23 mouse cellular contexts compared by ENCODE assay signal in the genomic region with DNA sequence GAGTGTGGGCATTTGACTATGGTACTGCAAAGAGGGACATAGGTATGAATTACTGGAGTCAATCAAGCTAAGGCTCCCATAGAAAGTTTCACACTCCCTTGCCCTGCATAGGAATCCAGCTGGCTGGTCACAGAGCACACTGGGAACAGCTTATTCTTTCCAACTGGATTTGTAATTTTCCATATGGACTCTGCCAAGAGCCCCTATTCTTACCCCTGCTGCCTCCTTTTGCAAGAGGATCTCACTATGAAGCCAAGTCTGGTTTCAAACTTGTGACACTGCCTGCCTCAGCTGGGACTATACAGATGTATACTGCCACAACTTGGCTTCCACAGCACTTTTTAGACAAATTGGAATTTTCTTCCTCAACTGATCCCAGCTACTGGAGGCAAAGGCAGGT. TPM values are rescaled to one million over a fixed set of nuclear protein-coding genes. Genes with fewer than 3 reads are reported as not detected.
DNase-seq lines count a peak whose midpoint lies in the region; ATAC-seq and TF ChIP-seq lines count a peak whose summit lies in the region.
"Had no signal": no experiment of that assay in that cellular context is flagged by ENCODE, and none has a peak within 500 bp of the region (broad histone marks: within the 10 kb centered on the region; RNA-seq: fewer than 3 reads in every experiment).

No protein-coding gene starts in this region.

- no peak overlapping the region for H3K4me3 ChIP-seq in lung, embryonic 16.5 days (ENCODE audit: low read length)
- H3K4me3 ChIP-seq in lung, adult 2 months (replicated peaks; ENCODE audit: extremely low read depth, low read depth, low read length), result no peak overlapping the region
- no peak overlapping the region for H3K4me3 ChIP-seq in intestine, embryonic 16.5 days (ENCODE audit: low read length)
- H3K4me3 ChIP-seq: forebrain, embryonic 10.5 days; heart, embryonic 15.5 days; hindbrain, embryonic 10.5 days; intestine, embryonic 15.5 days; liver, embryonic 15.5 days; midbrain, embryonic 12.5 days had no signal

- H3K27me3 ChIP-seq in lung, embryonic 16.5 days (ENCODE audit: control insufficient read depth, insufficient read depth, low read depth, low read length), result no peaks in the 10 kb centered on the region
- H3K27me3 ChIP-seq in intestine, embryonic 16.5 days (replicated peaks; ENCODE audit: control insufficient read depth, insufficient read depth, low read length), result no peaks in the 10 kb centered on the region
- H3K27me3 ChIP-seq: heart, embryonic 15.5 days; intestine, embryonic 15.5 days; liver, embryonic 15.5 days; midbrain, embryonic 12.5 days had no signal

- no peak for TF ChIP-seq POLR2A in lung, adult 2 months (IDR thresholded peaks at IDR 0.05; ENCODE audit: borderline replicate concordance, extremely low read depth, low read depth, low read length)

- peak; percentile 76; the same call in 1 of the 2 replicates for ATAC-seq in lung, embryonic 16.5 days (ENCODE audit: low read depth)
- ATAC-seq in intestine, embryonic 16.5 days, result no peak
- ATAC-seq: forebrain, embryonic 16.5 days; hindbrain, embryonic 16.5 days; intestine, embryonic 15.5 days had no signal

- peak; percentile 13 for DNase-seq in adrenal gland, adult 2 months
- DNase-seq in adrenal gland, adult (ENCODE audit: inconsistent age in 2 of 2, low spot score in 1 of 2), result no peak
- DNase-seq in heart, adult 18-20 months, result peak; percentile 26 to 53
- DNase-seq in heart, postnatal 25 days (ENCODE audit: low spot score), result no peak
- no peak for DNase-seq in lung, adult 2 months
- DNase-seq: adrenal gland, postnatal 36 days; cerebellum, adult 11 months; cerebellum, adult 9-11 months; kidney, adult 9 months; kidney, postnatal 14 days; liver; thymus, adult 18-20 months; thymus, postnatal 36 days had no signal

- no peak overlapping the region for H3K9ac ChIP-seq in lung, embryonic 16.5 days (ENCODE audit: low read length)
- H3K9ac ChIP-seq in intestine, embryonic 16.5 days (ENCODE audit: low read depth, low read length), result no peak overlapping the region
- H3K9ac ChIP-seq: heart, embryonic 15.5 days; intestine, embryonic 15.5 days; liver, embryonic 15.5 days; midbrain, embryonic 12.5 days had no signal

- H3K4me2 ChIP-seq in lung, embryonic 16.5 days (ENCODE audit: low read depth, low read length), result no peak overlapping the region
- no peak overlapping the region for H3K4me2 ChIP-seq in intestine, embryonic 16.5 days (ENCODE audit: low read depth, low read length)
- H3K4me2 ChIP-seq: heart, embryonic 15.5 days; intestine, embryonic 15.5 days; liver, embryonic 15.5 days; midbrain, embryonic 12.5 days had no signal

- intact Hi-C loops in heart, postnatal 25 days (cut with DNase I), result no loop called here

- H3K4me1 ChIP-seq in lung, embryonic 16.5 days (replicated peaks; ENCODE audit: control insufficient read depth, insufficient read depth, low read length), result no peaks in the 10 kb centered on the region
- no peaks in the 10 kb centered on the region for H3K4me1 ChIP-seq in lung, adult 2 months (ENCODE audit: control insufficient read depth, insufficient read depth, low read length)
- H3K4me1 ChIP-seq in intestine, embryonic 16.5 days (ENCODE audit: control insufficient read depth, insufficient read depth, low read length), result no peaks in the 10 kb centered on the region
- H3K4me1 ChIP-seq: heart, embryonic 15.5 days; intestine, embryonic 15.5 days; liver, embryonic 15.5 days; midbrain, embryonic 12.5 days had no signal

- no peak for TF ChIP-seq CTCF in lung, adult 2 months (IDR thresholded peaks at IDR 0.05; ENCODE audit: insufficient read depth, low read length)

- peaks cover 23% of the 10 kb centered on the region for H3K36me3 ChIP-seq in lung, embryonic 16.5 days (ENCODE audit: control insufficient read depth, insufficient read depth, low read length)
- peaks cover 4% of the 10 kb centered on the region for H3K36me3 ChIP-seq in intestine, embryonic 16.5 days (ENCODE audit: control insufficient read depth, insufficient read depth, low read length)

- no peaks in the 10 kb centered on the region for H3K9me3 ChIP-seq in lung, embryonic 16.5 days (ENCODE audit: control insufficient read depth, low read length)
- no peaks in the 10 kb centered on the region for H3K9me3 ChIP-seq in intestine, embryonic 16.5 days (ENCODE audit: control insufficient read depth, low read length)
- H3K9me3 ChIP-seq: forebrain, embryonic 10.5 days; heart, embryonic 15.5 days; hindbrain, embryonic 10.5 days; intestine, embryonic 15.5 days; liver, embryonic 15.5 days; midbrain, embryonic 12.5 days had no signal

- no peak overlapping the region for H3K27ac ChIP-seq in lung, embryonic 16.5 days (ENCODE audit: low read length)
- no peak overlapping the region for H3K27ac ChIP-seq in intestine, embryonic 16.5 days (ENCODE audit: low read length)
- H3K27ac ChIP-seq: forebrain, embryonic 10.5 days; heart, embryonic 15.5 days; hindbrain, embryonic 10.5 days; intestine, embryonic 15.5 days; liver, embryonic 15.5 days; midbrain, embryonic 12.5 days had no signal

RNA-seq across cellular contexts. Expression of a gene that starts 39.3 kb away (rescaled TPM):
- total RNA-seq in adrenal gland, adult 2 months (2021), result 10 to 100 TPM; 51.7 to 55.2 TPM
- 9.8 and 10.7 TPM in 2 replicates for polyA plus RNA-seq in adrenal gland, adult 2 months (2012; rRNA removed)
- total RNA-seq in heart, adult 18-20 months (2021), result 10 to 100 TPM; 21.4 to 23.1 TPM
- total RNA-seq in heart, postnatal 25 days (2021), result 10 to 100 TPM; 22.4 to 25.0 TPM
- polyA plus RNA-seq in lung, embryonic 16.5 days (2015; fragmentation: Nextera tagmentation; extraction: Ambion mirVana), result 24.5 and 28.4 TPM in 2 replicates
- 12.7 and 16.1 TPM in 2 replicates for polyA plus RNA-seq in lung, adult 2 months (2012; rRNA removed)
- 20.4 and 25.6 TPM in 2 replicates for polyA plus RNA-seq in intestine, embryonic 16.5 days (2015; fragmentation: Nextera tagmentation; extraction: Ambion mirVana)

RNA-seq across cellular contexts. Expression of a gene that starts 51.1 kb away (rescaled TPM):
- 10 to 100 TPM in 1 of 2 experiments, 1 to 10 TPM in 1; 8.6 to 13.0 TPM for total RNA-seq in adrenal gland, adult 2 months (2021)
- polyA plus RNA-seq in adrenal gland, adult 2 months (2012; rRNA removed), result 2.4 and 2.5 TPM in 2 replicates
- 1 to 10 TPM; 3.9 to 4.1 TPM for total RNA-seq in heart, adult 18-20 months (2021)
- total RNA-seq in heart, postnatal 25 days (2021), result 1 to 10 TPM; 3.6 to 3.9 TPM
- 3.4 TPM in 2 replicates for polyA plus RNA-seq in lung, embryonic 16.5 days (2015; fragmentation: Nextera tagmentation; extraction: Ambion mirVana)
- polyA plus RNA-seq in lung, adult 2 months (2012; rRNA removed), result 2.1 and 3.6 TPM in 2 replicates
- 1.7 and 2.3 TPM in 2 replicates for polyA plus RNA-seq in intestine, embryonic 16.5 days (2015; fragmentation: Nextera tagmentation; extraction: Ambion mirVana)

Comparison
In these comparisons a context has a peak if more than half of its experiments do, and no peak if none do; other contexts are left out.
1. DNase-seq: peak in adrenal gland, adult 2 months (single experiment) and heart, adult 18-20 months (2 of 2); none in adrenal gland, adult (0 of 2), heart, postnatal 25 days (single experiment) and lung, adult 2 months (single experiment).